Mouse (Mus musculus) embryonic facial prominence, embryonic 15.5 days (tissue): Measurements from ENCODE around the gene Pax3. TPM values are rescaled to one million over a fixed set of nuclear protein-coding genes. Genes with fewer than 3 reads are reported as not detected.

Experiments used
- ATAC-seq: fragments of 200-750 bp; cut with Nextera tagmentation; 2 replicates; pipeline ENCODE4 v1.8.0; 2017; ENCODE audit warnings: low read depth, moderate TSS enrichment; ENCODE audit not compliant: insufficient number of reproducible peaks, low FRiP score, low TSS enrichment
- H3K27ac ChIP-seq: fragments of 300-500 bp; sonication (generic); replicated peaks from 2 replicates; pipeline ENCODE4 v1.5.1; 2015; ENCODE audit warnings: mild to moderate bottlenecking, inconsistent platforms
- H3K27me3 ChIP-seq: fragments of 300-500 bp; sonication (generic); 2 replicates; pipeline ENCODE4 v1.6.1; 2015; ENCODE audit warnings: inconsistent platforms
- H3K36me3 ChIP-seq: fragments of 300-500 bp; sonication (generic); 2 replicates; pipeline ENCODE4 v1.6.1; 2015; ENCODE audit warnings: mild to moderate bottlenecking, inconsistent platforms
- H3K4me1 ChIP-seq: fragments of 300-500 bp; sonication (generic); 2 replicates; pipeline ENCODE4 v1.6.1; 2015; ENCODE audit warnings: inconsistent platforms
- H3K4me2 ChIP-seq: fragments of 300-500 bp; sonication (generic); replicated peaks from 2 replicates; pipeline ENCODE4 v1.6.1; 2015; ENCODE audit warnings: mild to moderate bottlenecking, inconsistent platforms
- H3K4me3 ChIP-seq: fragments of 300-500 bp; sonication (generic); replicated peaks from 2 replicates; pipeline ENCODE4 v1.5.1; 2015; ENCODE audit warnings: mild to moderate bottlenecking, inconsistent platforms
- H3K9ac ChIP-seq: fragments of 300-500 bp; sonication (generic); 2 replicates; pipeline ENCODE4 v1.6.1; 2015; ENCODE audit warnings: inconsistent platforms
- H3K9me3 ChIP-seq: fragments of 300-500 bp; sonication (generic); replicated peaks from 2 replicates; pipeline ENCODE4 v1.6.1; 2016; ENCODE audit warnings: inconsistent platforms
- WGBS: fragments of 180-500 bp; shearing (Covaris S2); methylation state at CpG from one replicate; pipeline ENCODE4 v1.1.7; 2015; 5-methylcytosine and 5-hydroxymethylcytosine counted together
- polyA plus RNA-seq: library from polyadenylated mRNA; unstranded; fragments of >200 nt; fragmentation: Nextera tagmentation; extraction: Ambion mirVana; gene quantifications from 2 replicates; pipeline ENCODE4 v1.2.1, GENCODE M21; 2015

Gene Pax3
- polyA plus RNA-seq, 1 experiment from 2014 or later, result 47.2 TPM

GRCm38 (mm10) chr1:78057939-78058338 lies 139.0 kb downstream of the Pax3 start:
- Histone ChIP-seq H3K4me2 (no peak overlapping the region), H3K9ac (no peak overlapping the region), H3K4me1 (no peaks in the 10 kb centered on the region), H3K9me3 (no peaks in the 10 kb centered on the region), H3K36me3 (no peaks in the 10 kb centered on the region), H3K4me3 (no peak overlapping the region), H3K27ac (no peak overlapping the region), H3K27me3 (no peaks in the 10 kb centered on the region)
- WGBS, result 51% methylated on average over 4 of the region's 4 CpGs
- ATAC-seq, result no peak

GRCm38 (mm10) chr1:78053677-78054076 lies 143.3 kb downstream of the Pax3 start:
- Histone ChIP-seq H3K27ac (no peak overlapping the region), H3K27me3 (no peaks in the 10 kb centered on the region), H3K4me1 (peaks cover 8% of the 10 kb centered on the region), H3K4me2 (no peak overlapping the region), H3K9me3 (no peaks in the 10 kb centered on the region), H3K4me3 (no peak overlapping the region), H3K36me3 (no peaks in the 10 kb centered on the region), H3K9ac (no peak overlapping the region)
- WGBS, result 44% methylated on average over 6 of the region's 6 CpGs
- ATAC-seq, result no peak

Other genes with a start within 250 kb of the Pax3 start
- 3.2 and 3.6 TPM in 2 replicates for gene Sgpp2, start 113.2 kb upstream of the Pax3 start, polyA plus RNA-seq